Mouse (Mus musculus) limb, embryonic 14.5 days (tissue): Measurements from ENCODE around the gene Vps4a. TPM values are rescaled to one million over a fixed set of nuclear protein-coding genes. Genes with fewer than 3 reads are reported as not detected.

Source experiments
- ATAC-seq: fragments of 200-750 bp; cut with Nextera tagmentation; 2 replicates; pipeline ENCODE4 v1.8.0; 2017; ENCODE audit warnings: low read depth, moderate number of reproducible peaks, moderate TSS enrichment; ENCODE audit not compliant: low FRiP score
- DNase-seq: peaks from one replicate; pipeline ENCODE4 v3.0.0-alpha.2; 2015; ENCODE audit warnings: low spot score
- H3K27ac ChIP-seq: fragments of 300-500 bp; sonication (generic); replicated peaks from 2 replicates; pipeline ENCODE4 v1.5.1; 2014; ENCODE audit warnings: low read depth, mild to moderate bottlenecking, low read length, moderate library complexity, mixed read lengths
- H3K27me3 ChIP-seq: fragments of 300-500 bp; sonication (generic); 2 replicates; pipeline ENCODE4 v1.6.1; 2014; ENCODE audit warnings: low read length, mixed read lengths; ENCODE audit not compliant: control insufficient read depth, insufficient read depth
- H3K36me3 ChIP-seq: fragments of 300-500 bp; sonication (generic); 2 replicates; pipeline ENCODE4 v1.6.1; 2014; ENCODE audit warnings: mild to moderate bottlenecking, low read length, moderate library complexity, mixed read lengths; ENCODE audit not compliant: control insufficient read depth, insufficient read depth
- H3K4me1 ChIP-seq: fragments of 300-500 bp; sonication (generic); 2 replicates; pipeline ENCODE4 v1.6.1; 2014; ENCODE audit warnings: antibody characterized with exemption, low read length, mixed read lengths; ENCODE audit not compliant: control insufficient read depth, insufficient read depth
- H3K4me2 ChIP-seq: fragments of 300-500 bp; sonication (generic); replicated peaks from 2 replicates; pipeline ENCODE4 v1.6.1; 2014; ENCODE audit warnings: low read depth, mild to moderate bottlenecking, low read length, moderate library complexity; ENCODE audit not compliant: severe bottlenecking
- H3K4me3 ChIP-seq: fragments of 300-500 bp; sonication (generic); replicated peaks from 2 replicates; pipeline ENCODE4 v1.5.1; 2014; ENCODE audit warnings: low read length
- H3K9ac ChIP-seq: fragments of 300-500 bp; sonication (generic); 2 replicates; pipeline ENCODE4 v1.6.1; 2014; ENCODE audit warnings: mild to moderate bottlenecking, low read depth, low read length, moderate library complexity; ENCODE audit not compliant: severe bottlenecking
- H3K9me3 ChIP-seq: fragments of 300-500 bp; sonication (generic); 2 replicates; pipeline ENCODE4 v1.6.1; 2016; ENCODE audit warnings: low read length; ENCODE audit not compliant: control insufficient read depth
- POLR2A ChIP-seq: fragments of 200-500 bp; IDR thresholded peaks from 2 replicates; pipeline ENCODE4 v1.8.0; 2012; ENCODE audit warnings: inconsistent platforms, mild to moderate bottlenecking, moderate library complexity, borderline replicate concordance; ENCODE audit not compliant: insufficient read depth, insufficient read length; ENCODE audit errors: extremely low read depth
- WGBS: fragments of 180-500 bp; shearing (Covaris S2); extraction: QIAGEN DNeasy Blood & Tissue Kit; methylation state at CpG from one replicate; pipeline ENCODE4 v1.1.7; 2014; 5-methylcytosine and 5-hydroxymethylcytosine counted together
- polyA plus RNA-seq, 2 experiments: library from polyadenylated mRNA; depleted of rRNA in 1 of 2; stranded (reverse) in 1 of 2; unstranded in 1 of 2; fragments of >200 nt; fragmentation: Nextera tagmentation in 1 of 2; extraction: Ambion mirVana in 1 of 2; gene quantifications; 2 replicates each; pipeline versions ENCODE4 v1.2.1 to v1.2.3; 2012 to 2014

Gene Vps4a
- polyA plus RNA-seq, 2 experiments, result 50.8 to 75.8 TPM

DNA sequence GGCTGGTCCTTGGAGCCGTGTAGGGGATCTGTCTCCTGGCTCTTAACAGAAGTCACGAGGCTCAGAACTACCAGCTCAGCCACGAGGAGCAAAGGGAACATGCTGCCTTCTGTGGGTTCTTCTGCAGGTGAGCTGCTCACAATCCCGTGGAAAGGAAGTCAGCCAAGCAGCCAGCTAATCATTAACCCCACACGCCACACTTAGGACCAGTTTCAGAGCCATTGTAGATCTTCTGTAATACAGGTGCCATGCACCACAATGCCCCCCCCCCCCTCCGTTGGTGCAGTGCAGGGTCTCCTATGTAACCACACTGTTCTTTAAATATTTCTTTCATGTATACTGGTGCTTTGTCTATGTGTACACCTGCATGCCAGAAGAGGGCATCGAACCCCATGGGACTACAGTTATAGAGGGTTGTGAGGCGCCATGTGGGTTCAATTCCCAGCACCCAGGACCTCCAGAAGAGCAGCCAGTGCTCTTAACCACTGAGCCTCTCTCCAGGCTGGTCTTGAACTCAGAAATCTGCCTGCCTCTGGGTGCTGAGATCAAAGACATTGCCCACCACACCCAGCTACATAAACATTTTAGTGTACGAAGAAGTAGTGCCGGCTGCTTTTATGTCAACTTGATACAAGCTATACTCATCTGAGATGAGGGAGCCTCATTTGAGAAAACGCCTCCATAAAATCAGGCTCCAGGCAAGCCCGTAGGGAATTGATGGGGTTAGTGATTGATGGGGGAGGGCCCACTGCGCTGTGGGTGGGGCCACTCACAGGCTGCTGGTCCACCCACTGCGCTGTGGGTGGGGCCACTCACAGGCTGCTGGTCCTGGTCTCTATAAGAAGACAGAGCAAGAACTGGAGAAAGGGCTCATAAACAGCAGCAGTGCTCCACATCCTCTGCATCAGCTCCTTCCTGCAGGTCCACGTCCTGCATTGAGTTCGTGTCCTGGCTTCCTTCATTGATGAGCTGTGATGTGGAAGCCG is 34.8 kb downstream of the Vps4a start, which contains the start of gene Tmed6:
Gene Tmed6 (minus strand): TSS at position 134 of the 986 bp plus-strand sequence.
- ATAC-seq, result no peak
- Histone ChIP-seq H3K4me2 (no peak within 1 kb of the TSS), H3K27ac (no peak within 1 kb of the TSS), H3K36me3 (peaks cover 23% of the 10 kb centered on the region), H3K4me3 (no peak within 1 kb of the TSS), H3K27me3 (no peaks in the 10 kb centered on the region), H3K9me3 (no peaks in the 10 kb centered on the region), H3K9ac (no peak within 1 kb of the TSS), H3K4me1 (no peaks in the 10 kb centered on the region)
- no peak for TF ChIP-seq POLR2A
- DNase-seq, result no peak
- 55% methylated on average over 17 of the region's 17 CpGs for WGBS

- H3K9me3 ChIP-seq, result no peaks in the 10 kb centered on the region
- no peak overlapping the region for H3K4me2 ChIP-seq
- no peak for ATAC-seq
- 86% methylated on average over 4 of the region's 4 CpGs for WGBS
- H3K4me1 ChIP-seq, result no peaks in the 10 kb centered on the region
- H3K36me3 ChIP-seq, result peaks cover 89% of the 10 kb centered on the region
- no peak overlapping the region for H3K27ac ChIP-seq
- H3K27me3 ChIP-seq, result no peaks in the 10 kb centered on the region
- no peak overlapping the region for H3K9ac ChIP-seq
- TF ChIP-seq POLR2A, result no peak
- H3K4me3 ChIP-seq, result no peak overlapping the region
- no peak for DNase-seq
Measured at GRCm38 (mm10) chr8:107073706-107074105, 42.7 kb downstream of the Vps4a start.

GRCm38 (mm10) chr8:107074128-107074527 is 43.1 kb downstream of the Vps4a start:
- H3K36me3 ChIP-seq, result peaks cover 91% of the 10 kb centered on the region
- WGBS, result 85% methylated on average over 1 of the region's 1 CpGs
- no peak overlapping the region for H3K9ac ChIP-seq
- H3K27me3 ChIP-seq, result no peaks in the 10 kb centered on the region
- DNase-seq, result no peak
- H3K27ac ChIP-seq, result no peak overlapping the region
- no peak overlapping the region for H3K4me3 ChIP-seq
- no peak for ATAC-seq
- no peaks in the 10 kb centered on the region for H3K9me3 ChIP-seq
- H3K4me1 ChIP-seq, result no peaks in the 10 kb centered on the region
- TF ChIP-seq POLR2A, result no peak
- no peak overlapping the region for H3K4me2 ChIP-seq

- no peaks in the 10 kb centered on the region for H3K4me1 ChIP-seq
- DNase-seq (no peak), ATAC-seq (no peak)
- H3K4me3 ChIP-seq, result no peak overlapping the region
- H3K27me3 ChIP-seq, result no peaks in the 10 kb centered on the region
- no peak for TF ChIP-seq POLR2A
- H3K4me2 ChIP-seq, result no peak overlapping the region
- no peak overlapping the region for H3K27ac ChIP-seq
- WGBS, result 86% methylated on average over 7 of the region's 7 CpGs
- H3K9ac ChIP-seq, result no peak overlapping the region
- H3K9me3 ChIP-seq, result no peaks in the 10 kb centered on the region
- H3K36me3 ChIP-seq, result peaks cover 93% of the 10 kb centered on the region
Measured at GRCm38 (mm10) chr8:107076239-107076888, 45.3 kb downstream of the Vps4a start.

- no peaks in the 10 kb centered on the region for H3K27me3 ChIP-seq
- no peak for TF ChIP-seq POLR2A
- H3K9ac ChIP-seq, result no peak overlapping the region
- H3K27ac ChIP-seq, result no peak overlapping the region
- no peak for ATAC-seq
- no peak overlapping the region for H3K4me3 ChIP-seq
- no peaks in the 10 kb centered on the region for H3K4me1 ChIP-seq
- no peaks in the 10 kb centered on the region for H3K9me3 ChIP-seq
- no peak for DNase-seq
- peaks cover 81% of the 10 kb centered on the region for H3K36me3 ChIP-seq
- WGBS, result 97% methylated on average over 16 of the region's 17 CpGs
- H3K4me2 ChIP-seq, result no peak overlapping the region
Measured at GRCm38 (mm10) chr8:107085358-107085757, 54.3 kb downstream of the Vps4a start.
